Mouse (Mus musculus): Measurements from ENCODE around the gene Cdca3.

Cdca3 gene

DNA sequence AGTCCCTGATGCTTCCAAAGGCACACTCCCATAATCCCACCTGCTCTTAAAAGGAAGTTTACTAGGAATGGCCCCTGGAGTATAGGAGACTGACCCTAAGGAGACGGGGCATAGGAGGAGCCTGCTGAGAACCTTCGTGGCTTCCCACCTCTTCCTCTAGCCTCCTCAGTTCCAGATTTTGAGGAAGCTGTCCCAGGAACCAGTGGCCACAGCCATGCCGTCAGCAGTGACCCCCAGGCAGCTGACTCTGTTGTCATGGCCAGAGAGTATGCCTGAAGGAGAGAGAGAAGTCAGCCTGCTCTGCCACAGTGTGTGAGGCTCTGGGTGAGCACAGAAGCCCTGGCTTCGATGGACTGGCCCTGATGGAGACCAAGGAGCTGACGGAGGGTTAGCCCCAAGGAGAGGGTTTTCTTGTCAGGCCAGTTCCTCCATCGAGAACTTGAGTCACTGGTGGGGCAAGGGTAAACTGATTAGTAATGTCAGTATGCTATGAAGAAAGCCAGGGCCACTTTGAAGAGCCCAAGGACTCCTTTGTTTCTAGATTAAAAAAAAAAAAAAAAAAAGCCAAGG, 5.2 kb downstream of the Cdca3 start:
- no peak for DNase-seq

DNA sequence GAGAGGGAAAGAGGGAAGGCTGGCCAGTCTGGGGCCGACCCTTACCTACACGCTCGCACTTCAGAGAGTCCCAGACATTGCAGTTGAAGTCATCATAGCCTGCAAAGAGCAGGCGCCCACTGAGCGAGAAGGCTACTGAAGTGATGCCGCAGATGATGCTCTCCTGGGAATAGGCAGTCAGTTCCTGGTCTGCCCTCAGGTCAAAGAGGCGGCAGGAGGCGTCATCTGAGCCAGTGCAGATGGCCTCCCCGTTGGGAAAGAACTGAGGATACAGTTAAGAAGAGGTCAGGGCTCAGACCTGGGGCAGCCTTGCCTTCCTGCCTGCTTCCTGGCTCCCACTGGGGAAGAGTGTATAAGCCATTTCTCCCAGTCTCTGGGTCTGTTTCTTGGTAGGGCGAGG, 6.2 kb downstream of the Cdca3 start:
- no peak for DNase-seq

DNA sequence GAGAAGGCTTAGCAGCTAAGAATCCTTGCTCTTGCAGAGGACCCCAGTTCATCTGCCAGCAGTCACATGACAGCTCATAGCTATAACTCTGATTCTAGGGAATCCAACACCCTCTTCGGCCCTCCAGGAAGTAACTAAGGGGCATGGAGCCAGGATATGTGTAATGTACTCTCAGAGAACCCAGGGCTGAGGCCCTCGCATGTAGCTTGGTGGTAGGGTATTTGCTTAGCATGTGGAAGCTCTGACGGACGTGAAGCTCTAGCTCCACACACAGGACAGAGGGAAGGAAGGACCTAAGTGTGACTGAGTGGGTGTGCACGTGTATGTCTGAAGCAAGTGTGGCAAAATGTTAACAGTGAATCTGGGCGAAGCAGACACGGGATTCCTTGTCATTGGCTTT, 7.1 kb downstream of the Cdca3 start:
- DNase-seq, result no peak

DNA sequence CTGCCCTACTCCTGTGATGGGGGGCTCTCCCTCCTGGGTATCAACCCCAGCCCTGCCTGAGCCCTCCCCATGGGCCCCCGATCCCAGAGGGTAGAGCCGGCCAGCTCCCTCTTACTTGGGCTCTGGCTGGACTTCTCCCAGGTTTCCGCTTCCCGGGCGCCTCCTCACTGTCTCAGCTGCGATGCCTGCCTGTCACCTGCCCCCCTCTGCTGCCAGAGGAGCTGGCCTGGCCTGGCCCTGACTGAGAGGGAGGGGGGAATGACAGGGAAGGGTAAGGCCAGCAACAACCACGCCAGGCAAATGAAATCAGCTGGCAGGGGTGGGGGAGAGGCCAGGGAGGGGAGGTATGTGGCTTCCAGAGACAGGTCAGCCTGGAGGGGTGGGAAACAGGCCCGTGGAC, 10.5 kb downstream of the Cdca3 start:
- no peak for DNase-seq

DNA sequence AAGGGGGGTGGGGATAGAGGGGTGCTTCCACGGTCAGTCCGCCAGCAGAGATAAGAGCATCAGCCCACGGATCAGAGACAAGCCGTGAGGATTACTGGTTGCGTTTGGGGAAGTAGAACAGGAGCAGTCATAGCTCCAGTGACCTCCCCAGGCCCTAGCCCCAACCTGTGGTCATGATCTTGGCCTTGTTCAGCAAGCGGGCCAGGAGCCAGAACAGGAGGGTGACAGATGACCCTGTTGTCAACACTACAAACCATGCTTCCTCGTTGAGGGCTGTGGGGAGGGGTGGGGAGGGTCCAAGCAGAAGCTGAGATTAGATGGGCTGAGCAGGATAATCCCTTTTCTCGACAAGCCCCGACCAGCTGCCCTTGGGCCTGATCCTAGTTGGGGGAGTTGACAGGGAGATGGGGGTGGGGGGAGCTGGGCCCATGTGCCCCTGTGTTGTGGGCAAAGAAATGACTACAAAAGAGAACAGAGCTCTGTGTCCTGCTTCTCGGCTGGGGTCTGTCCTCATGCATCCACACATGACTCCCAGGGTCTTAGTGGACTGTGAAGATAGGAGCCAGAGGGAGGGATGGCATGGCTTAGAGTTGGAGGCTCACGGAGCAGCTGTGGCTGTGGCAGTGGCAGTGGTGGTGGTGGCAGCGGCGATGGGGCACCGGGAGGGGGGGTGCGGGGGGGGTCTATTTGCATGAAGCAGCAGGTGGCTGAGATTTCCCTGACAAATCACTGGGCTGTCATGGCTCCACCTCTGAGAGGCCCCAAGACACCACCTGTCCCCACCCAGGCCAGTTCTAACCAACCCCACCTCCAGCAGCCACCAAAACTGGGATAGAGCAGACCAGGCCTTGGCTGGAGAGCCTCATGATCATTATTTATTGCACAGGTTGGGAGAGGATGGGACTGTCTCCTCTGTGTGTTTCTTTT, 11.2 kb downstream of the Cdca3 start, which contains the start of gene Gnb3:
Gene Gnb3 (minus strand): TSS at position 35 of the 927 bp plus-strand sequence.
- no peak for DNase-seq

DNA sequence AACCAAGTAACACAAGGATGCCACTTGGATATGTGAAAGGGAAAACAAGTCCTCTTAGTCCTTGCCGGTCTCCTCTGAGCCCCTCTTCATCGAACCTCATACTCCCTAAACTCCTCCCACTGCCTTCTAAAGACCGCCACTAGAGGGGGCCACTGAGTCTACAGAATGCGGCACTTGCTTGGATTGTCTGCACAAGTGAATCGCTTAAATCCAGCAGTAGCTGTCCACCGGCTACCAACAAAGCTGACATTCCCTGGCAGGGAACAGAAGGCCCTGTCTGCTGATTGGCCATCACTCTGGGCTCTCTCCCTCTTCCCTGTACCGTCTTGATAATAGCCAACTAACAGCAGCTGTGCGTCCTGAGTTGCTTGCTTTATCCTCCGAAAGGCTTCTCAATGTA, 18.0 kb downstream of the Cdca3 start:
- DNase-seq, result peak; percentile 93

DNA sequence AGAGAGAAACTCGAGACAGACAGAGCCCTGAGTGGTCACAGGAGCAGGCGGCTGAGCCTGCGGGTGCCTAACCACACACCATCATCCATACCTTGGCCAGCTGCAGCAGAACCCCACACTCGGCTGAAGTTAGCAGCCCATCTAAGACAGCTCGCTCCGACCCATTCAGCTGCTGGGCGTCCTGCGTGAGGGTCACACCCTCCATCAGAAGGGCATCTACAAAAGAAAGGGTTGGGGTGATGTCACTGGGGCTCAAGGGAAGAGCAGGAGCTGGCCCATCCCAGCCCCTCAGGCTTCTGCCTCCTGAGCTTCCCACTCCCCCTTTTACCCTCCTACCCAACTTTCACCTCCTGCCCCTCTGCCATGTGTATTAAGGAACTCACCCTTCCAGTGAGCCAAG, 21.2 kb downstream of the Cdca3 start:
- no peak for DNase-seq

DNA sequence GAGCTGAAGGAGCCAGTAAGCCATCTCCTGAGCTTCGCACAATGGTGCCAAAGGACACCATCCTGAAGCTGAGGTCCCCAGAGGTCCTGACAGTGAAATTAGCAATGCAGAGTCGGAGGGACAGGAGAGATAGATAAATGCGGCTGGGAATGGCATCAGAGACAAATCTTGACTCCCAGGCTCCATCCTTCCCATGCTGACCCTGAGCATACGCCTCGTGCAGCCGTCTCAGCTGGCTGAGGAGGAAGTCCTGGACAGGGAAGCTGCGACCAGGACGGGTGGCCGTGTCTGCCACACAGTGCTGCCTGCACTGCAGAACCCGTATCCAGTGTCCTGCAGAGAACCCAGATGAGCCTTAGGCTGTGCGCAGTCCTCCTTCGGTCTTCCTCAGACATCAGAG, 25.3 kb downstream of the Cdca3 start:
- no peak for DNase-seq

DNA sequence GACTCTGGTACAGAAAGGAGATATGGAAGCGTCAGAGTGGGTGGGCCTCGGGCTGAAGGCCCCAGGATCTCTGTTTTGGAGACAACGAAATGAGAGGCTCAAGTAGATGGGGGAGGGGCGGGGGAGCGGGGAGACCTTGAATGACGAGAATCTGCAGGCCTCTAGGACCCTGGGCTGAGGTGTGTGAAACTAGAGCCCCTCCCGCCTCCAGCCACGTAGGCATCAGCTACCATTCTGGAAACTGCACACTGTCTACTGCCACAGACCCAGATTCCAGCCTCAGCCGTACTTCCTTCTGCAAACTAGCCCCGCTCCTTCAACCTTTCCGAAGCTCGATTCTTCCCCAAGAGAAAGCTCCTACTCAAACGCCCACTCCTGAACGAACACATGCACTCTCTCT, 27.0 kb downstream of the Cdca3 start:
- no peak for DNase-seq

DNA sequence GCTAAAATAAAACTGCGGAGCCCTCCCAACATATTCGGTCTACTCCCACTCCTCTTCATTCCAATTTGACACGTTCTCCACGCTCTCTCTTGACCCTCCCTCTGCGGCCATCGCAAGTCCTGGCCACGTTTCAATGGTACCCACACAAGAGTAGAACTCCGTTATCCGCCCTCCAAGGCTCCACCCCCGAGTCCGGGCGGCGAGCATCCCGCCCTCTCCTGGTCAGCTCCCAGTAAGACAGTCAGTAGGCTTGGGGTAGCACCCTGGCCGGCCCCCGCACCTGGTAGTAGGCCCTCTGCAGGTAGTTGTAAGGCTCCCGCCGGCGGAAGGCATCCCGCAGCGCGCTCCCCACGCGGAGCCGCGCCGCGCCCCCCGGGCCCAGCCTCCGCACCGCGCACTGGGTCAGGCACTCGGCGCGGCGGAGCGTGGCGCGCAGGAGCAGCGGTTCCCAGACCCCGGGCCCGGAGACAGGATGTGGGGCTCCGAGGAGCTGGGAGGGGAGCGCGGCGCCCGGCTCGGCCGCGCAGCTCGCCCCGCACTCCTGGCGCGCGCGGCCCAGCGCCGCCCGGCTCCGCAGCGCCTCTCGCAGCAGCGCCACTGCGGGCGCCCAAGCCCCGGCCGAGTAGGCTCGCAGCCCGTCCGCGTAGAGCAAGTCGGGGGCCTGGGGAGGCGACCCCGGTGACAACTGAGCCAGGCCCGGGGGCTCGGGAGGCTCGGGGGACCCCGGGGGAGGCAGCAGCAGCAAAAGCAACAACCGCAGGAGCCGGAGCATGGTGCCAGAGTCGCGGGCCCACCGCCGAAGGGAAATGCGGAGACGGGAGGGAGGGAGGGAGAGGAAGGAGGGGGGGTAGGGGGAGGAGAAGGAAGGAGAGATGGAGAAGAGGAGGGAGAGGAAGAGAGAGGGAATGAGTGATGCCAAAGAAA, 27.8 kb downstream of the Cdca3 start, which contains the start of gene P3h3:
Gene P3h3 (minus strand): TSS at position 837 of the 924 bp plus-strand sequence.
- peak; percentile 78 for DNase-seq

DNA sequence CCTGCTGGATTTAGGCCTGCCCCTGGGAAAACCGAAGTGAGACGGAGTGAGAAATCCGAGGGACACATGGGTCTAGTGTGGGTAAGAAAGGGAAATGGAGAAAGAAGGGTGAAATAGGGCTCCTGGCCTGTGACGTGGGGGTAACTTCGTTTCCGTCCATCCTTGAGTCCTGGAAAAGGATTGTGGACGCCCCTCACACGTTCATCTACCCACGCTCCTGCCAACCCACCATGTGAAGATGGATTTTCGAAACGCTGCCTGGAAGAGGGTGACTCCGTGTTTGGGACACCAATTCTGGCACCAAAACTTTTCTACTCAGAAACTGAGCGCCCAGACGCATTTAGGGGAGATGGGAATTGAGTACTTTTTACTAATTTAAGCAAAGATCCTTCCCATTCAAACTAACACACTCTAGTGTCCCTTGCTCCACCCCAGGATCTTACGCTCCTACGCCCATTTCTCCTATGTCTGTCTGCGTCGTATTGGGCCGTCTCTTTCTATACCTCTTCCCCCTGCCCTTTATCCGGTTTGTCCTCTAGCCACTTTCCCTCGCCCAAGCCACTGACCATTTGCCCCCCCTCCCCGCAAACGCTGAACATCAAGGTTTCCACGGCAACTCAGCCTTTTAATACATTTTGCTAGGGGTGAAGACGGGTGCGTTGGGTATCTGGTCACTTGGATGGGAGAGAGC, 28.6 kb downstream of the Cdca3 start:
- DNase-seq, result no peak

DNA sequence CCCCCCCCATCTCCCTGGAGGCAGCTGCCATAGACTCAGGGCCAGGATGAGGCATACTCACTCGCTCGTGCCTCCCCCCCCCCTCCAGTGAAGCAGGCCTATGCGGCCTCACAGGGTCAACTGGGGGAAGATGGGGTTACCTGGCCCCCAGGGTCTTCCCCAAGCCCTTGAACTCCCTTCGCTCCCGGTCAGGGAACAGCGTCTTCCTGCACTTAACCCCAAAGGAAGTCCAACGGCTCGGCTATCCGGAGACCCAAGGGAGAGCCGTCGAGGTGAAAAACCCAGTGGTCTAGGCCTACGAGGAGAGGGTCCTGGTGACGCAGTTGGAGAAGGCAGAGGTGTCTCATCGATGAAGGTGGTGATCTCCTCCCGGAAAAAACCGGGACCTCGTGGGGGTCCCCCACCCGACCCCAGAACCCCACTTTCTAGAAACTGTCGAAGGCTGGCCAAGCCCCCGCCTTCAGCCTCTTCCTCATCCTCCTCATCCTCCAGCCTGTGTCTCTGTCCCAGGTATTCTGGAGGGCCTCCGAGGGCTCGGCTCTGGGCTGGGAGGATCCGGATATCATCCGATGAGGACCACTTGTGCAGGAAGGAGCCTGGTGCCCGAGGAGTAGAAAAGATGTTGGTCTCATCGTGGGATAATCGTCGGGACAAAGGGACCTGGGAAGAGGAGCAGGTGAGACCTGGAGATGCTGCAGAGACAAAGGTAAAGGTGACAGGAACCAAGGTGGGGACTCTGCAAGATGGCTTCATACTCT, 29.4 kb downstream of the Cdca3 start:
- DNase-seq, result no peak

DNA sequence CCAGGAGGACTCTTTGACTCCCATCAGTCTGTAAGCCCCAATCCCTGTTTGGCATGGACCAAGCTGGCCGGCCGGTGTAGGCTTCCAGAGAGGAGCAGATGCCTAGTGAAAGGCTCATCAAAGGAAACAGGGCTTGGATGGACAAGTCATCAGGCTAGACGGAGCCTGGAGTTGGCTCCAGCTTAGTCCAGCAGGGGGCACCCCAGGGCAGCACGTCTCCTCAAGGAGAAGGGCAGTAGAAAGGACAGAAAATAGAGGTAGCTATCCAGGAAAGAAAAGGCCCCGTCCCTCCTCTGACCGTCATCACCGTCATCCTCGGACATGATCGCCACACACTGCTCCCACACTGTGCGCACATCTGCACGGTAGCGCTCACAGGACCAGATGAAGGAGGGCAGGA, 30.4 kb downstream of the Cdca3 start:
- peak; percentile 89 for DNase-seq

DNA sequence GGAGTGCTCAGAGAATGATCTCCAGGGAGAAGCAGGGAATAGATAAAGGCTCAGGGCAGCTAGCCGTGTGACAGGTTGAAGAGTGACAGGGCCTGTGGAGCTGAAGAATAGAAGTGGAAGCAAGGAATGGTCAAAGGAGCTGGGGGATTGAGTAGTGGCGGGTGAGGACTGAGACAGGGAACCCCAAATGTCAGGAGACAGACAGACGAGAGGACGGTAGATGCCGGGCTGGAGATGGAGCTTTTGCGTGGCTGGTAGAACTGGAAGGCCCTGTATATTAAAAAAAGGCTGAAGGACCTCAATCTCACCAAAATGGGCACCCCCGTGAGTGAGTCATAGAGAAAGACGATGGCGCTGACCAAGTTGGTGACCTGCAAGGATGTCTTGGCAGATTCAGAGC, 31.2 kb downstream of the Cdca3 start:
- no peak for DNase-seq

DNA sequence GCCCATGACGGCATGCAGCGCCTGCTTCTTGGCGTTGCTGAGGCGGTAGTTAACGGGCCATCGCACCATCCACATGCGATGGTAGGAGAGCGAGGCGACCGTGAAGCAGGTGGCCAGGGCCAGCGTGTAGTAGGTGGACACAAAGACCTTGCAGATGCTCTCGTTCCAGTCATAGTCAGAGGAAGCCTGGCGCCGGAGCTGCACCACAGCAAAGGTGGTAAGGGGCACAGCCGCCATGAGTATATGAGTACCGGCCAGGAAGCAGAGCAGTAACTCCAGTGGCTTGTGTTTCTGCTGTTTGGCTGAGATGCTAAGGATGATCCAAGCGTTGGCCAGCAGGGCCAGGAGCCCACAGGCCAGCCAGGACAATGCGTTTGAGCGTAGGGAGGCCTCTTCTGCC, 31.9 kb downstream of the Cdca3 start:
- no peak for DNase-seq

DNA sequence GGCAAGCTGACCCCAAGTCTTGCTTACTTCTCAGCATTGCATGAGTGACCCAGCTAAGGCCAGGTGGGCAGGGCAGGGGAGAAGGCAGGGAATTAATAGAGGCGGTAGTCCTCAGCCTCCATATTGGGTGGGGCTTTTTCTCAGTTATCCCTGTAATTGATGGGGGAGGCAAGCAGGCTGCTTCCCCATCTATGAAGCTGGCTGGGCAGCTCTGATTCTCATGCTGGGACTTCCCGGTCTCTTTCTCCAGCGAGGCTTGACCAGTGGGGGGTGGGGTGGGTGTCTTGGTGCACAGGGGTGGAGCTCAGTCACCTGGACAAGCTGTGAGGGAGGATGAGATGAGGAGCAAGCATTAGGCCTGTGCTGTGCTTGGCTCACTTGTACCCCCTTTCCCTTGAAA, 32.5 kb downstream of the Cdca3 start:
- DNase-seq, result no peak

DNA sequence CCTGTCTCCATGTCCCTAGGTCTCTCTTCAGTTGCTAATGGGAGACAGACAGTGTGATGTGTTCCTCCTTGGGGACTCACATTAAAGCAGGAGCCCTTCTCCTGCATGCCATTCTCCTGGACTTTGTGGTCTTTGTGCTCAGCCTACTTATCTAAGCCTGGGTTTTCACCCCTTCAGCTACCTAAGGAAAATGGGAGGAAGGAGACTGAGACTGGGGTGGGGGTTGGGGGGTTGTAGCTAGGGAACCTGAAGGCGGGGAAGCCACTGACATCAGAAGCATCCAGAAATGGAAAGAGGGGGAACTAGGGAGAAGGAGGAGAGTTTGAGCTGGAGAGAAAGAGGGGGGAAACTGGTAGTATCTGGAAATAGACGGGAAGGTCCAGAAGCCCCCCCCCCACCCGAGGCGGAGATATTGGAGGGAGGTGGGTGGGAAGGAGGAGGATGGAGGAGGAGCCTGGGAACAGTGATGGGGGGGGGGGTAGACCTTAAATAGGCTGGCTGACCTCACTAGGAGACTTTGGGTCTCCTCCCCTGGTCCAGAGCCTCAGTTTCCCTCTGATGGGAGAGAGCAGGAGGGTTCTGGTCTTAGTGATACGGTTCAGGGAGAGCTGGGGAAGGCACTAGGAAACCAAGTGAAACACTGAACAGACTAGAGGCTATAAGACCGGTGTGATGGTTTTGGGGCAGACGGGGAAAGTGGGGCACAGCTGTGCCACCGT, 33.2 kb downstream of the Cdca3 start:
- DNase-seq, result no peak

DNA sequence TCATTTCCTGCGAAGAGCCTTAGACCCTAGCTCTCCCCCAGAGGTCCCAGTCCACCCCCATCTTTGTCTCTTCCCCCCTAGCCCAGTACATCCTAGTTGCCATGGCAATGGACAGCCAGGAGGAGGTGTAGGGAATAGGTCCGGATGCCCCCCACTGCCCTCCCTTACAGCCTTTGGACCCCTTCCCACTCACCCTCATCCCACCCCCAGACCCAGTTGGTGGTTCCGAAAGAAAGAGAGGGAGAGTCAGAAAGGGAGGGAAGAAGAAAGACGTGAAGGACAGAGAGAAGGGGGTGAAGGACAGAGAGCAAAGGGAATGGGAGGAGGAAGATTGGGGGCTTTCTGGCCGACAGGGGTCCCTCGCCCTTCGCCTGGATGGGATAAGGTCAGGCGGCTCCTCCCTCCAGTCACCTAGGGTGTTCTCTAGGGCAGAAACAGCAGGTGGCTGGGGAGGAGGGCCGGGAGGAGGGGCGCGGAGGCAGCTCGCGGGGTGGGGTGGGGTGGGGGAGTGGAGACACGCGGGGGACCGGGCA, 33.8 kb downstream of the Cdca3 start:
- no peak for DNase-seq

DNA sequence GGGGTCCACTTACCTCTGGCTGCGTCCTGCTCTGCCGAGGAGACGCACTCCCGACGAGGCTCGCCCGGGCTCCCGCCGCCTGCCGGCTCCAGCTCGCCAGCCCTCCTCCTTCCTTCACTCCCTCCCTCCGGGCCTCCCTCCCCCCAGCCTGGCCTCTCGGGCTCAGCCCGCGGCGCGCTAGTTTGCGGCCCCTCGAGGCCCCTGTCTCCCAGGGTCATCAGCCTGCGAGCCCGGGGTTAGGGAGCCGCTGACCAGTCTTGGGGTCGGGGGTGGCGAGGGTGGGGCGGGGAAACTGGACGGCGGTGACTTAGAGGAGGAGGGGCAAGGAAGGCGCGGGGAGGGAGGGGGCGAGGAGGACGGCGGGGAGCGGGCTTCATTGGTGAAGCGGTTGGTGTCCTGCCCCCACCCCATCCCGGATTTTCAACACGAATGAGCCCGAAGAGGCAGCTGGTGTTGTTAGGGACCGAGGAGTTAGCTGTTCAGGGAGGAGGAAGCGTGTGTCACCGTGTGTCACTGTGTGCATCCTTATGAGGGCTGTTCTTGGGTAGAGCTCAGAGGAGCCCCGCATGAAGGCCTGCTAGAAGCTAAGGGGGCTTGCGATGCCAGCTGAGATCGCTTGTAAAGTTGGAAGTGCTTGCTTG, 34.4 kb downstream of the Cdca3 start, which contains the start of gene Gpr162:
Gene Gpr162 (minus strand): TSS at position 326 of the 641 bp plus-strand sequence.
- no peak for DNase-seq

DNA sequence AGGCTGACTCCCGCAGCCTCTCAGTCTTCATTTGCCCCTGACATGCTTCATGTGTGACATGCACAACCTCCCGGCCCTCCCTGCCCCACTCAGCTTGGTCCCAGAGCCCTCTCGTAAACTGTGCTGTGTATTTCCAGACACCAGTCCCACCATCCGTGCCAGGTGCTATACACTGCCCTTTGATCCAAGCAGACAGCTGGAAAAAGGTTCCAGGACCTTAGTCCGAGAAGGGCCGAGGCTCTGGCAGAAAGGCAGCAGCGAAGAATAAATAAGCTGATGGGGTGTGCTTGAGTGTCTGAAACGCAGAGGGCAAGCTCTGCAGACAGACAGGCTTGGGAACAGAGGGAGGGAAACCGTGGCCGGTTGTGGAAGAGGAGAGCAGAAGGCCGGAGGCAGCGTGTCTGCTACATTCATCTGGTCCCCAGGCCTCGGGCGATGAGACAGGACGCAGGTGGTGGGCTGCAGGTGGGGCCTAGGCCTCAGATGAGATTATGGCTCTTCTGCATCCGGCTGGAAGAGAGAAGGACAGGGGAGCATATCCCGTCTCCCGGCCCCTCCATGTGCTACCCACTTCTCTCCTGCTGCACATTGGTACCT, 36.5 kb downstream of the Cdca3 start:
- DNase-seq, result no peak

All from kidney, adult 9 months (tissue).